Mouse (Mus musculus): Measurements from ENCODE around the gene Lipo4. TPM values are rescaled to one million over a fixed set of nuclear protein-coding genes. Genes with fewer than 3 reads are reported as not detected.
"Not testable (repeated sequence)": the region's sequence is repeated elsewhere in the genome, so short reads cannot be mapped to it uniquely, and the experiment has no call there.

Gene Lipo4
- polyA plus RNA-seq (2016; fragmentation: Nextera tagmentation; extraction: Ambion mirVana), result not detected in 2 replicates

GRCm38 (mm10) chr19:33517680-33518079, at the start of gene Lipo4:
Gene Lipo4, minus strand, starts transcription at chr19:33517780.
- no peak within 1 kb of the TSS for H3K27ac ChIP-seq

GRCm38 (mm10) chr19:33456426-33456825, 61.2 kb downstream of the Lipo4 start:
- not testable (repeated sequence) for H3K27me3 ChIP-seq; H3K4me1 ChIP-seq; H3K9ac ChIP-seq; ATAC-seq (ENCODE audit: insufficient number of reproducible peaks, insufficient read depth, low FRiP score, low TSS enrichment); H3K9me3 ChIP-seq; H3K36me3 ChIP-seq; H3K27ac ChIP-seq; H3K4me2 ChIP-seq (replicated peaks); H3K4me3 ChIP-seq
- 38% methylated on average over 4 of the region's 4 CpGs for WGBS

More at GRCm38 (mm10) chr19:33517680-33518079, at the start of gene Lipo4:
- H3K4me3 ChIP-seq, result no peak within 1 kb of the TSS
- no peak within 1 kb of the TSS for H3K9ac ChIP-seq
- ATAC-seq (ENCODE audit: insufficient number of reproducible peaks, insufficient read depth, low FRiP score, low TSS enrichment), result no peak
- no peaks in the 10 kb centered on the region for H3K27me3 ChIP-seq
- no peaks in the 10 kb centered on the region for H3K36me3 ChIP-seq
- no peaks in the 10 kb centered on the region for H3K9me3 ChIP-seq
- H3K4me2 ChIP-seq (replicated peaks), result no peak within 1 kb of the TSS
- no peaks in the 10 kb centered on the region for H3K4me1 ChIP-seq

- no peak for ATAC-seq (ENCODE audit: insufficient number of reproducible peaks, insufficient read depth, low FRiP score, low TSS enrichment)
- Histone ChIP-seq H3K27me3 (no peaks in the 10 kb centered on the region), H3K4me1 (no peaks in the 10 kb centered on the region), H3K36me3 (no peaks in the 10 kb centered on the region), H3K4me2 (replicated peaks) (no peak overlapping the region), H3K9ac (no peak overlapping the region), H3K9me3 (no peaks in the 10 kb centered on the region), H3K27ac (no peak overlapping the region), H3K4me3 (no peak overlapping the region)
- 69% methylated on average over 4 of the region's 4 CpGs for WGBS
Measured at GRCm38 (mm10) chr19:33453725-33454124, 63.9 kb downstream of the Lipo4 start.

Other genes with a start within 250 kb of the Lipo4 start
- 6.4 and 8.0 TPM in 2 replicates for gene Rnls, start 125.5 kb downstream of the Lipo4 start, polyA plus RNA-seq (2016; fragmentation: Nextera tagmentation; extraction: Ambion mirVana)
- not detected in 2 replicates for gene Gm8978, start 107.5 kb upstream of the Lipo4 start, polyA plus RNA-seq (2016; fragmentation: Nextera tagmentation; extraction: Ambion mirVana)
- 0.31 and 0.39 TPM in 2 replicates for gene Lipo2, start 233.6 kb upstream of the Lipo4 start, polyA plus RNA-seq (2016; fragmentation: Nextera tagmentation; extraction: Ambion mirVana)
- gene Lipo3, start 244.2 kb upstream of the Lipo4 start, polyA plus RNA-seq (2016; fragmentation: Nextera tagmentation; extraction: Ambion mirVana), result 9.4 and 11.0 TPM in 2 replicates

Data from embryonic facial prominence, embryonic 12.5 days (tissue).